Mouse (Mus musculus) cerebellum, adult 8-10 months (tissue): Measurements from ENCODE around the gene Lin52.
A peak's percentile ranks its signal among the peaks of the same experiment; 100 is the strongest.

Experiments used
- DNase-seq: peaks from one replicate; pipeline ENCODE4 v3.0.0; 2022

Gene Lin52

DNA sequence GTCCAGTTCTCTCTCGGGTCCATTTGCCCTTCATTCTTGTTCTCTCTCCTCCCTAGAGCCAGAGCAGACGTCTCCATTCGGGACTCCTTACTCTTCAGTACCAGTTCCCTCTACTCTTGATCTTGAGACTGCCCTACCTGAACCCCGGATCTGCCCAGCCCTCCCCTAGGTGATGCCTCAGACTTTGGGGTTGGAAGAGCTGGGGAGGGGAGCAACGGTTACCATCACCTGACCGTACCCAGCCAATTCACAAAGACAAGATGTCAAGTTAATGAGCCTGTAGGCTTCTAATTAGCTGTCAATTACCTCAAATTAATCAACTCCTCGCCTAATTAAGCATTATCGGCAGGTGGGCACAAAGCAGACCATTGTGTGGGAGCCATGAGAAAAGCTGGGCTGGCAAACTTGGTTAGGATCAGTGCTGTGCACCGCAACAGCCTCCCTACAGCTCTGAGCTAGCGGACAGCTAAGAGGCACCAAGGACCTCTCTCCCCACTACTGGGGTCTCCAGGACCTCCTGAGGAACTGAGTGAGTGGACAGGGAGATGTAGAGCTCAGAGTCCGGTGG lies 90.3 kb downstream of the Lin52 start:
- no peak for DNase-seq

DNA sequence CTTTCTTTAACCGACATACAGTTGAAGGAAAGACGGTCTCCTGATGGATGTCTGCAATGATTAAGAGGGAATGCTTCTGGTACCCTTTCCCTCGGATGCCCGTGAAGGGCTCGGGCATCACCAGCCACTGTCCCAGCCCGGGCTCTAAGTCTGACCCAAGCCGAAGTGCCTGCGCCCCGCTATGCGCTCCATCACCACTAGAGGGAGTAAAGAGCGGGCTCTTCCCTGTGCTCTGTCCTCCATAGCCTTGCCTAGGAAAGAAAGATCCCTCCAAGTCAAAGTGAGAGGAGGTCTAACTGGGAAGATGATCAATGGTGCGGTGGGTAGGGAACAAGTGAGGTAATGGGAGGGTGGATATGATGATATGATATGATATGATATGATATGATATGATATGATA lies 94.8 kb downstream of the Lin52 start:
- DNase-seq, result peak; percentile 64

DNA sequence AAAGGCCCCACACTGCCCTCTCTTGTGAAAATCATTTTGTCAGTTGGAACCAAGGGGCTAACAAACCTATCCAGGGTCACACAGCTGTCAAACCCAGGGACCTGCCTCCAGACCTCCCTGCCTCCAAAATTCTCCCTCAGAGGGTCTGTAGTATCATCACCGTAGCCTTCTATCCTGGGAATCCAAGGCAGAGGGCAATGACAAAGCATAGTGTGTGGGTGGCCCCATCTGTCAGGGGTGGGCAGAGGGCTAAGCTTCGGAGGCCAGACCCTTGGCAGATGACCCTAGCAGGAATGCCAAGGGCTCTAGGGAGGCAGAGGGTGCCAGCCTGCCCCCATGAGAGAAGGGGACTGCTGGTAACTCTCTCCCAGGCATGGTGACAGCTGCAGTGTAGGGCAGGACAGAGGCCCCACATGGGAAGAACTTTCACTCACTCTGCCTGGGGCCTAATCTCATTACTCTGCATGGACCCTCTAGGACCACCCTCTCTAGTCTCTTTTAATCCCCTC lies 95.4 kb downstream of the Lin52 start:
- DNase-seq, result no peak

DNA sequence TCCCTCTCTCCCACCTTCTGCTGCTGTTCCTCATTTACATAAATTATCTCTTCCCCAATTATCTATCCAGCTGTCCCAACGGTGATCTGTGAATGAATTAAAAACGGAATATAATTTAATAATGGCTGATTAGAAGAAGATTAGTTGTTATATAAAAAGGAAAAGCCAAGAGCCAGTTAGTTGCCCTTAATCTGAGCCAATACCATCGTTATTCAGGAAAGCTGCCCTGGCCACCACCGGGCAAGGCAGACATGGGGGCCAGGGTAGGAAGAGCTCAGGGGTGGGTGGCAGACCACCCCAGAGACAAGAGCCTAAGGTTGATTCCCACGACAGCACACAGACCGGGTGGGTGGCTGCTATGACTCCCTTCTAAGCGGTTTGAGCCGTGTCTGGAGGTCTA lies 97.0 kb downstream of the Lin52 start:
- DNase-seq, result no peak

DNA sequence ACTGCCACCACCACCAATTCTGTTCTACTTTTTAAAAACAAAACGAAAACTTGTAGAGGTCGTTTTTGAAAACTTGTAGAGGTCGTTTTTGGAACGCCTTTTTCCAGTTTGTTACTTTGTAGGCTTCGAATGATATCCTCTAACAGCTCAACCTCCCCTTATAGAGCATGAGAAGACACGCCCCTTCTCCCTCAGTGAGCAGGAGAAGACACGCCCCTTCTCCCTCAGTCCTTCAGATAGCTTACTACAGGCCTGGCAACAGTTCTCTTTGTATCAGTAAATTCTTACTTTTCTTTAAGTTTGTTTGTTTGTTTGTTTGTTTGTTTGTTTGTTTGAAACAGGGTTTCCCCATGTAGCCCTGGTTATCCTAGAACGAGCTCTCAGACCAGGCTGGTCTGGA lies 104.0 kb downstream of the Lin52 start:
- DNase-seq, result no peak

DNA sequence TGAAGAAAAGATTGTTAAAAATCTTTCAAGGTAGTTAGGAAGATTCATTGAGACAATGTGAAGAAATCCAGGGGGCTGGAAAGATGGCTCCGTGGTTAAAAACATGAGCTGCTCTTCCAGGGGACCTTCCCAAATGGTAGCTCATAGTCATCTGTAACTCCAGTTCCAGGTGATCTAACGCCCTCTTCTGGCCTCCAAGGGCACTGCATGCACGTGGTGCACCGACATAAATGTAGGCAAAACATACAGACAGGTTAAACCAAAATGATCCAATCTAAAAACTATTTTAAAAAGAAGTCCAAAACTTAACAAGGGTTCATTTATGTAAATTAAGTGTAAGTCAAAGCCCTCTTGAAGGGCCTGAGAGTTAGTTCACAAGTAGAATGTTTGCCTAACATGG lies 111.3 kb downstream of the Lin52 start:
- DNase-seq, result no peak

DNA sequence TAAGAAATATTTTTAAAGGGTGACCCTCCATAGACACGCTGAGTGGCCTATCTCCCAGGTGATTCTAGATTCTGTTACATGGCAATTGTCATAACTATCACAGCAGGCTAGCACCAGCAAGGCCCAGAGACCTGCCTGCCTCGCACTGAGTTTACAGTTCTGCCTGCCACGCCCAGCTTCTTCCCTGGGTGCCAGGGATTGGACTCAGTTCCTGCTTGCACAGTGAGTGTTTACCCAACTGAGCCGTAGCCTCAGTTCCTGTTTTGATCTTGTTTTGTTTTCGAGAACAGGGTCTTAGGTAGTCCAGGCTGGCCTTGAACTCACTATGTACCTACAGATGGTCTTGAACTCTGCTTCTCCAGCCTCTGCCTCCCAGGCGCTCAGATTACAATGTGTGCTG lies 116.4 kb downstream of the Lin52 start:
- no peak for DNase-seq

DNA sequence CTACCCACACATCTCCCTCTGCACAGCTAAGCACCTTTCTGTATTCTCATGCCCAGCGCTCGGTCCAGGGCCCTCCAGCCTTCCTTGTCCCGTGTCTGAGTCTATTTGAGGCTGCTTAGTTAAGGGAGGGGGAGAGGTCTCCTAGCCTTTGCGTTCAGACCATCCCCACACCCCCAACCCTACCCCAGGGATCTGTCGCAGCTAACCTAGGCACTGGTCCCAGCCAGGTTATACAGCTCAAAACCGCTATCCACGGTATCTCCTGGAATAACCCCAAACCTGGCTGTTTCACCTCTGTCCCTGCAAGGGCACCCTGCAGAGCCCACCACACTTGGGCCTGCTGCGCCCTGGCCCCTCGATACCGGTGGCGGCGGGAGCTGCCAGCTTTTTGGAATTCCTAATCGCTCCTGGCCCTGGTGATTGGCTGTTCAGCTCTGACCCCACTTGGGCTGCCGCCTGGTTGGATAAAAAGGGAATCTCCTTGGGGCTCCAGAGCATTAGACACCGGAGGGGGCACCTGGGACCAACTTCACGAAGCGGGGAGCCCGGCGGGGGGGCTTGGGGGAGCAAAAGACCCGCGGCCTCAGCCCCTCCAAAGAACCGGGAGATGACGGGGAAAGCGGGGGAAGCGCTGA lies 118.2 kb downstream of the Lin52 start, which contains the start of gene Vsx2:
Gene Vsx2, plus strand, starts transcription at position 427 of the 635 bp plus-strand sequence.
- DNase-seq, result no peak

DNA sequence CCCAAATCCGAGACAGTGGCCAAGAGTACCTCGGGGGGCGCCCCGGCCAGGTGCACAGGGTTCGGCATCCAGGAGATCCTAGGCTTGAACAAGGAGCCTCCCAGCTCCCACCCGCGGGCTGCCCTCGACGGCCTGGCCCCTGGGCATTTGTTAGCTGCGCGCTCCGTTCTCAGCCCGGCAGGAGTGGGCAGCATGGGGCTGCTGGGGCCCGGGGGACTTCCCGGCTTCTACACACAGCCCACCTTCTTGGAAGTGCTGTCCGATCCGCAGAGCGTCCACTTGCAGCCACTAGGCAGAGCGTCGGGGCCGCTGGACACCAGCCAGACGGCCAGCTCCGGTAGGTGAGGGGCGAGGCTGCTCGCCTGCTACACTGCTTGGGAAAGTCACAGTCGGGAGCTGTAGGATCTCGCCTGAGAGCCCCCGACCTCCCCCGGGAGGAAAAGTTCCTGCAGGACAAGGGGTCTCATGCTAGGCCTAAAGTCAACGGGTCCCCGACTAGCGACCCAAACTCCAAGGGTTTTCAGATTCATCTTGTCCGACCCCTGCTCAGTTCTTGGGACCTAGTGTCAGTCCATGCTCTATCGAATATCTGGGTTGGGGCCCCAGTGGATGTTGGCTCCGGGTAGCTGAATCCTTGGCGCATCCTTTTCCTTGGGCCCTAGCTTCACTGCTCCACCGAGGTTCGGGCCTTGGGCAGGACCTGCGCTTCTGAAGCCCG lies 118.9 kb downstream of the Lin52 start:
- no peak for DNase-seq

DNA sequence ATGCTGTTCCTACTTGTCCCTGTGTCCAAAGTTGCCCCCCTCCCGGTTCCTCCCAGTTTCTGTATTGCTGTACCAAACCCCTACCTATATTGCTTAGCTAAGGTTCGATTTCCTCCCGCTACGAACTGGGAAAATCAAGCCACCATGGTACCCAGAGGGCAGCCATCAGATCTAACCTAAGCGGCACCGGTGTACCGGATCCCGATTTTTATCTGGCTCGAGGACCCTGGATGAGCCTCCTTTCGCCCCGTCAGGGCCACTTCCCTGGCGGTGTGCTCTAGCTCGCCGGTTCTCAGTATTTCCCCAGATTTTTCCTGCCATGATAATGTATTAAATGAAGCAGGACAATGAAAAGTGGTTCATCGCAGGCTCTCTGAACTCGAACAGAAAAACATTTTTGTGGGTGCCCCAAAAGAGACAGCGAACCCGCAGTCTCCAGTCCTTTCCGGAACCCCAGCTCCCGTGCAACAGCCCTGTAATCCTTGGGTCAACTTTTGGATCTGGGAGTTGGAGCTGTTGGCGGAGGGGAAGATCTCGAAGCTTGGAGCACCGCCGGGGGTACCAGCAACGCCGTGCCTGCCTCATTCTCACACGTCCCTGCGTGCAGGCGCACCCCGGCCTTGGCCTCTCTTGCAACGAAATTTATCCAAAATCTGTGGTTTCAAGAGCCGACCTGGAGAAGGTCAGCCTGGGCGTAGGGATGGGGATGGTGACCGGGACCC lies 119.6 kb downstream of the Lin52 start:
- DNase-seq, result no peak

DNA sequence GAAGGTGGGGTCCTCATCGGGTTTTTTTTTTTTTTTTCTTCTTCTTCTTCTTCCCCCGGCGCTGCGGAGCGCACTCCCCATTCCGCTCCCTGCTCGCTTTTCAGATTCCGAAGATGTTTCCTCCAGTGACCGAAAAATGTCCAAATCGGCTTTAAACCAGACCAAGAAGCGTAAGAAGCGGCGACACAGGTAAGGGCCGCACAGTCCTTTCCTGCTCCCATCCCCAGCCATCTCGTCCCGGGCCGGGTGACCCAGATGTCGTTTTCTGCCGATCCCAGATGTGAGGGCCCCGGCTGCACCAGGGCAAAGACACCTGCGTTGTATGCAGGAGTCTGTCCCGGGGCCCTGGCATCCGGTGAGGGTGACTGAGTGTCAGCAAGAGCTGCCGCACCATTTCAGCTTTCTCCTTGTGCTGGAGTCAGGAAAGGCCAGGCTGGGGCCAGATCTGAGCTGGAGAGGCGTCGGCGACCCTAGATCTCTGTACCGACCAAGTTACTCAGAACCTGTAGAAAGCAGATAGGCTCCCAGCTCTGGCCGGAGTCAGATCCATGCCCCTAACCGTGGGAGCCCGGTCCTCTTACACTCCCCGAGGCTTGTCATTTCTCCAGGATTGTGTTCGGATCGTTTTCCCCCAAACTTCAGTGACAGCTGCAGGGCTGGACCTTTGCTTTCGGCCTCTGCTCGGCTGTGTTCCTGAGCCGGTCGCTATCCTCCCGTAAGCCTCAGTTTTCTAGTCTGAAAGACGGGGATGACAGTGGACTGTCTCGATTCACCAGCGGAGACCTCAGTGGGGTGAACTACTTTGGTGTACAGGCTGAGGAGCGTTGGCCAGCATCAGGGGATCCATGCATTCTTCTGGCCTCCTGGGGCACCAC lies 120.5 kb downstream of the Lin52 start:
- peak; percentile 37 for DNase-seq

DNA sequence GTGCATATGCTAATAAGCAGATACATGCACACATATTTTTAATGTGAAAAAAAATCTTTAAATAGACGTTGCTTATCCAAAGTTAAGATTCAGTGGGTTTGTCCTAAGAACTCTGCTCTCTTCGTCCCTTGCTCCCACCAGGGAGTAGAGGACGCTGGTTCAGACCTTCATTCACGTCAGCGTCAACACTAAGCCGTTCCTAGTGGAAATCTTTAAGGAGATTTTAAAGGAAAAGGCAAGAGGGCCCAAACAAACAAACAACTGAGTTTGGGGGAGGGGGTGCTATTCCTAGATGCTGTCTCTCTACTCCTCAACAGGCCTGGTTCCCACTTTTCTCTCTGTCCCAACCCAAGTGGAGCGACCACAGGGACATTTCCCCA lies 121.1 kb downstream of the Lin52 start:
- DNase-seq, result no peak

DNA sequence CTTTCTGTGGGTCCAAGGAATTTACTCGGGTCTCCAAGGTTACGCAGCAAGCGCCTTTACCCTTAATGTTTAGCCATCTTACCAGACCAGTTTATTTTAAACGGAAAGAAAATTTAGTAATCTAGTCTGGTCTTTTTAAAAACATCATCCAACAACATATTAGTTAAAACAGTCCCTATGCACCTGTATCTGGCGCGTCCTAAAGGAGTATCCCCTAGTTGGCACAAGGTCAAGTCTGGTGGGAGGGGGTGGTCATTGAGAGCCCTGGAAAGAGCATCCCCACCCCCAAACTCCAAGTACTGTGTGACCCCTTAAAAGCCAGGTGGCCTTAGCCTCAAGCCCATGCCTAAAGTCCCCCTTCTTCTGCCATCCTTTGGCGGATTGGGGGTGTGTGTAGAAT lies 121.9 kb downstream of the Lin52 start:
- DNase-seq, result no peak

DNA sequence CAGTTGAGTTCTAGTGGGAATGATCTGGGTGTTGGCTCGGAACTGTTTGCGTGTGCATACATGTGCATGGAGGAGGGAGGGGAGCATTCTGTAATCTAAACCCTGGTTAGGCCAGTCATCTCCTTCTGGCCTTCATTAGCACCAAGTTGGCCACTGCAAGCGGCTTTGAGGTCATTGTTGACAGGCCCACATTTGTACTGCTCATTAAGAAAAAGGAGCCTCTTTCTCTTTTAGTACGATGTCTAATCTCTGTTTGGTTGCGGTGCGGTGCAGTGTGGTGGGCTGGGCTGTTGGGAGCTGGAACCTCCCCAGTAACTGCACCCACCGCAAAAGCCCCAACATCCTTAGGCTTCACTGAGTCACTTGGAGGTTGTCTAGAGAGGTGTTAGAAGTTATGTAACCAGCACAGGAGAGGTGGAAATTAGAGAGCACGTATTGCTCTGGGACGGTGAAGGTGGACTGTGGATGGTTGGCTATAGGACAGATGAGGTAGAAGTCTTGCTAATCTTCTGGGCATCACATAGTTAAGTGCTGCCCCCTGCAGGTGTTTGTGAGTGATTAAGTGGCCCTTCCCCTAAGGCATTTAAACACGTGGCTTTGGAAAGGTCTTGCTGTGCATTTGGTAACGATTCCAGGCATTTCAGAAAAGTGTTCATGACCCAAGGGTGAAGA lies 126.7 kb downstream of the Lin52 start:
- no peak for DNase-seq

DNA sequence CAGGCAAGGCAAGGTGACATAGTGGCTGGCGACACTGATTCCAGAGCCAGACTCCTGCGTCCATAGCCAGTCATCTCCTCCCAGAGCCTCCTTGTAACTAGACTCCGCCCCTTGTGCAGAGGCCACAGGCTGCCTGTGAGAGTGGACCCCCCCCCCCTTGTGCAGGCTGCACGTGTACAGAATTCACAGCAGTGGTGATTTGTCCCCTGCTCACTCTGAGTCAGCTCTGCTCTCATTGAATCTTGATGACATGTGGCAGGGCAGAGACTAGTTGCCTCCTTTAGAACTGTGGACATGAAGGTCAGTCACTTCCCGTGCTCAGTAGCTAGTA lies 127.2 kb downstream of the Lin52 start:
- no peak for DNase-seq

DNA sequence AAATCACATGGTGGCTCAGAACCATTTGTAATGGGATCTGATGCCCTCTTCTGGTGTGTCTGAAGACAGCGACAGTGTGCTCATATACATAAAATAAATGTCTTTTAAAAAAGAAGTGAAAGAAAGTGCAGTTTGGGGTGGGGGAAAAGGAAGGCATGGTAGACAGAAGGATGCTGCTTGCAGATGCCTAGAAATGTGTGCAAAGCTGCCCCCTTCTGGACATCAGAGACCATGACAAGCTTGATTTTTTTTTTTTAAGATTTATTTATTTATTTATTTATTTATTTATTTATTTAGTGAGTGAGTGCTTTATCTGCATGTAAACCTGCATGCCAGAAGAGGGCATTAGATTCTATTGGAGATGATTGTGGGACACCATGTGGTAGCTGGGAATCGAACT lies 130.1 kb downstream of the Lin52 start:
- no peak for DNase-seq

DNA sequence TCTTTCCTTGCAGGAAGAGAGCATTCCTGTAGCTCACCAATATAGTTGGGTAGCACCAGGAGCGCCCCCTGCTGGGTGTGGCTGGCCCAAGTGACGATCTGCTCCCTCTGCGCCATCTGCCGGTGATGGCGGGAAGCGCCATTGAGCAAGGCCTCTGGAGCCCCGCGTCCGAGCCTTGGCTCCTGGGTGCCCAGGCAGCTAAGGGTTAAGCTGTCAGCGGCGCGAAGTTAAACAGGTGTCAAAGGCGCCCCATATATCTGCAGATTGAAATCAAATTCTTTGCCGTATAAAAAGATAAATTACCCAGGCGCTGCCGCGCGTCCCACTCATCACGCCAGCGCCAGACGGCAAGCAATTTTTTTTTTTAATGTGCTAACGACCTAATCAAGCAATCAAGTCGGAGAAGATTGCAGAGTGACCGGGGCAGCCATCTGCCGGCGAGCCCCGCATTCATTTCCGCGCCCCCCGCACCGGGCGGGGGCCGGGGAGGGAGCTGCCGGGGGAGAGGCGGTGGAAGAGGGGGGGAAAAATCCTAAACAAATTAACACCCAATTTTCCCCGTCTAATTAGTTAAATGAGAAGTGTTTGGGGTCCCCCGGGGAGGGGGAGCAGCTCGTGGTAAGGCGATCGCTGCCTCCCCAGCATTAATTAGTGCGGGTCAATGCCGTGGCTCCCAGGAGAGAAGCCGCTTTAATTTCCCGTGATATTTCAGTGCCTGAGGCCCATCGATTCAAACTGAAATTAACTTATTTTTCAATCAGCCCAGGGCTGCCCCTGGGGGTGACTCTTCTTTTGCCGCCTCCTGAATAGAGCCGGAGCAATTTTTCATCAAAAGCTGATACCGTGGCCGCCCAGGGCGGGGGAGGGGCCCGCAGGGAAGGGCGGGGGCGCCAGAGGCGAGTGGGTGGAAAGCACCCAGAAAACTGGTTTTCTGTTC lies 138.9 kb downstream of the Lin52 start:
- peak; percentile 97 for DNase-seq
